Mouse (Mus musculus) frontal cortex, adult (tissue): ENCODE results near the gene Lat2.

Source experiments
- ATAC-seq: cut with Nextera tagmentation; 2 replicates; pipeline ENCODE4 v1.9.2; 2017; ENCODE audit warnings: mild to moderate bottlenecking, moderate library complexity, mixed read lengths; ENCODE audit not compliant: low TSS enrichment

Lat2 gene

DNA sequence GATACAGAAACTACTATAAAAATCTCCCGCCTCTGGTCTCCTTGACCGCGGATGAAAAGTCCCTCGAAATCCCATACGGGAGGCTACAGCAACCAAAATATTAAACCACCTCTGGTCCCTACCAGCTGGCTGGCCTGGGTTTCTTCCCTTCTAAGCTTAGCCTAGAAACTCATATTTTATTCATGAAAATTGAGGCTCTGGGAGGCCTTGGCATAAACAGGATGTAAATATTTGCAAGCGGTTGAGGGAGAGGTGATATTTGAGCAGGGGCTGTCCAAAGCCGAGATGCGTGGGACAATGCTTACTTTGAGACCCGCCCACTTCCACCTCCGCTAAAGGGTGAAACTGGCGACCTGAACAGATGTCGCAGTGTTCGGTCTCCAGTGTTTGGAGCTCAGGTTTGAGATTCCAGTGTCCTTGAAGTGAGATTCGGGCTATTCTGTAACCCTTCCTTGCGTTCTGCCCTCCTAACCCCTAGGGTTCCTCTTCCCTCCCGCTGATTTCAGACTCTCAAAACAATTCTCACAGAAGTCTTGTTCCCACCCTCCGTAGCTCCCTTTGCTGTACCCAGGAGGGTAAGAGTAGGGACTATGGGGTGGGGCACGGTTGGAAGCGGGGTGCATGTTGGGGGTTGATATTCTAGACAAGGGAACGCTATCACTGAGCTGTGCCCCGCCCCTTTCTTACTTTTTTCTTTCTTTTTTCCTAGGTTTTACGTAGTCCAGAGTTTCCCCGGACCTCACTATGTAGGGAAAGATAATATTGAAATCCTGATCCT is 42.9 kb downstream of the Lat2 start:
- ATAC-seq = peak; percentile 81

DNA sequence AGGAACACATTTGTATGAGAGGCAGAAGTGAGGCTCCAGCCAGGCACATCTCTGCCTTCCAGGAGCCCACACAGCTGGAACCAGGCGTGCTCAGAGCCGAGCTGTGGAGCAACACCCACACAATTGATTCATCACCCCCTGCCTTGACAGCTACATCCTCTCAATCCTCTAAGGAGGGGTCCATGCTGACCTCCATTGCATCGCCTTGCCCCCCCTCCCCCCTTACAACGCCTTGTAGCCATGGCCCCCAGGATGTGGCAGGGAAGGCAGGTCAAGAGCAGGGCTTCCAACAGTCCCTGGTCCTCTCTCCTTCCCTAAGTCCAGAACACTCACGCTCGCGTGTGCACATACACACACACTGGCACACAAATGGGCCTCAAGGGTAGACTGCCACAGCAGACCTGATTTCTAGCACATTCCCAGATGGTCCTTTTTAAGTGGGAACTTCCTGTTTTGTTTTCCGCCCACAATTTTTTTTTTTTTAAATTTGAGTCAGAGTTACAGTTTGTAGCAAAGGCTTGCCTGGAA is 45.8 kb downstream of the Lat2 start:
- peak; percentile 74 for ATAC-seq

DNA sequence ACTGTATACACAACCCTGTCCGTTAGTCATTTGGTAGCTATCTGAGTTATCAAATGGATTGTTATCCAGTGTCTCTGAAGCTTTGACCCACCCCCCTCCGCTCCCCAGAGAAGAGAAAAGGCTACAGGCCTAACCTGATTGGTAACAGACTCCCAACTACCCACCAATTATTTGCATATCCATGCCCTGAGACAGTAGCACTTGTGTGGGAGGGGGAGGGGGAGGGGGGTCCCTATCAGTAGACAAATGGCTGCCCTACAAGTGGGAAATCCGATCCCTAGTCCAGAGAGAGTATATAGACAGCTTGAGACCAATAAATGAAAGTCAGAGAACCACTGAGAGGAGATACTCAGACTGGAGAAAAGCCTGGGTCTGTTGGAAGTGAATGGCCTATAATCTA is 46.8 kb downstream of the Lat2 start:
- no peak for ATAC-seq

DNA sequence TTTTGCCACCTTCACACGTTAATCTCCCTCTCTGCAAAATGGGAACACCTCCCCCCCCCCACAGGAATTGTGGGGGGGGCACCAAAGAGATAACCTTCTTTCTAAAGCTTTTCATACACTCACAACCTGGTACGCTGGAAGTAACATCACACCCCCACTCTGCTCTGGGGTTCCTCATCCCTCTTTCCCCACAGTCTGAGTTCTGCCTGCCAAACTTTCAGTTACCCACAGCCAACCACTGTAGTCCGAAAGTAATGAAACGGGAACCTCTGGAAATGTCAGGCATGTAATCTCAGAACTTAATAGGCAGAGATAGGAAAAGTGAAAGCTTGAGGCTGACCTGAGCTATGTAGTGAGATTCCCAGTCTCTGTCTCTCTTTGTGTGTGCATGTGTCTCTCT is 47.4 kb downstream of the Lat2 start:
- ATAC-seq = no peak

DNA sequence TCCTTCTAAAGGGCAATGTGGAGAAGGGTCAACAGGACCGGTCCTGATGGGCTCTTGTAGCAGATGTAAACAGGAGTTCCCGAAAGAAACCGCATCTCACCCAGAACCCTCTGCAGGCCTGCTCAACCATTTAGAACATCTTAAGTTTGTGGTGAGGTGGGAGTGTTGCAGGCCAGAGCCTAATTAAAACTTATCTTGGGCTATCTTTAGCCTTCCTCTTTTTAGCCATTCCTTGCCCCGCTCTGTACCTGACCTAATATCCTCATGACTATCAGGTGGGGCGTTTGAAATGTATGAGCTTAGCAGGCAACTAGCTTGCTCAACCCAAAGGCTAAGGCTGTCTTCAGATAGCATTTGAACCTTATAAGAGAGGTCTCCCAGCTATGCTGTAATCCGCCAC is 49.1 kb downstream of the Lat2 start:
- ATAC-seq = no peak

DNA sequence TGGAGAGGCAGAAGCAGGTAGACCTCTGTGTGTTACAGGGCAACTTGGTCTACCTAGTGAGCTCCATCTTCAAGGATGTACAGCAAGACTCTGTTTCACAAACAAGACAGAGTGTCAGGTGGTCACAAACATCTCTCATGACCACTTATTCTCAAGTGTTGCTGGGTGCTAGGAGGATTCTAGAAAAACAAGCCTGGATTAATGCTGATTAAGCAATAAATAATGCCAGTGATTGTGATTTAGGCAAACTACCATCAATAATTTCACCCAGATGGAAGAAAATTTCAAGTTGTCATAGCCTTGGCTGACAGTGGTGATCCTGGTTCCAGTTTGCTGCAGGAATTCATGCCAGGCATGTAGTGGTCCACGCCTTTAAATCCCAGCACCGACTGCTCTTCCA is 50.6 kb downstream of the Lat2 start:
- ATAC-seq = no peak

DNA sequence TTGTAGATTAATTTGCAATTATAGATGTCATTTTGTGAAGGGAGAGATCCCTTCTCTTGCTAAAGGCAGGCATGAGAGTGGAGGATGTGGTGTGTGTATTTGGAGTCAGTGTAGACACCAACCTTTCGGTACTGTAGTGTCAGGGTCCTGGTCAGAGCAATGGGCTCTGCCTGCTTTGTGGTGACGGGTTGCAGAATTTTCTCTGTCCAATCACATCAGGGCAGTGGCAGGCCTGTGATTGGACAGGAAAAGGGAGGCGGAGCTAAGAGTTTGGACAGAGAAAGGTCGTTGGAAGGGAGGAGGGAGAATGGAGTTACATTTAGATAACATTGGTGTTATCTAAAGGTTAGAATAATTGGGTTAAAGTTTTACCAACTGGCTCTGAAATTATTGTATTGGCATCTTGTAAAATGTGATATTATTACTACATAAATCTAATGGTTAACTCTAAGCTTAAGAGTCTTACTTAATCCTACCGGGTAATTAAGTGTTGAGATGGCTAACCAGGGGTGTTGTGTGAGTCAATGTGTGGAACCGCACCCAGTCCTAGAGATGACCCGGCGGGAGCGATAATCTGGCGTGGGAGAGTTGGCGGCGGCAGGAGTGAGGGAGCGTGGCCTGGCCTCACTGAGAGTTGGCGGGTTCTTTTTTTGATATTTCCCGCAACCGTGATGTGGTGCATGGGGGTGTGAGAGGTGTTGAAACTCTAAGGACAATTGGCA is 54.2 kb downstream of the Lat2 start:
- no peak for ATAC-seq

DNA sequence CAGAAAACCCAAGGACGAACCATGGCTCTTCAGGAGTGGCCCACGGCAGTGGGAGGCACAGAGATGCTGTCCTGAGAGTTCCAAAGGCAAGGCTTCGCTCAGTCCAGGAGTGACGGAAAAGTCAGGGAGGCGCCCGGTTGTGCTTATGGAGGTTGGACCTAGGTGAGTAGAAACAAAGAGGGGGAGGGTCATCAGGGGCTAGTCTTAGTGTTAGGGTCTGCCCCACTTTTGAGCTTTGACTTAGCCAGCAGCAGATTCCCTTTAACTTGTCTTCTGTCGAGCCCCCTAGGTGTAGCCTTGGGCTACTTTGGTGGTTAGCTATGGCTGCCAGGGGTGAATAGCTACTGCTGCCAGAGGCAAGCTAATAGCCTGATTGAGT is 54.8 kb downstream of the Lat2 start, which contains the start of gene Syna:
Syna (minus strand) TSS at position 101 of the 379 bp plus-strand sequence.
- no peak for ATAC-seq

DNA sequence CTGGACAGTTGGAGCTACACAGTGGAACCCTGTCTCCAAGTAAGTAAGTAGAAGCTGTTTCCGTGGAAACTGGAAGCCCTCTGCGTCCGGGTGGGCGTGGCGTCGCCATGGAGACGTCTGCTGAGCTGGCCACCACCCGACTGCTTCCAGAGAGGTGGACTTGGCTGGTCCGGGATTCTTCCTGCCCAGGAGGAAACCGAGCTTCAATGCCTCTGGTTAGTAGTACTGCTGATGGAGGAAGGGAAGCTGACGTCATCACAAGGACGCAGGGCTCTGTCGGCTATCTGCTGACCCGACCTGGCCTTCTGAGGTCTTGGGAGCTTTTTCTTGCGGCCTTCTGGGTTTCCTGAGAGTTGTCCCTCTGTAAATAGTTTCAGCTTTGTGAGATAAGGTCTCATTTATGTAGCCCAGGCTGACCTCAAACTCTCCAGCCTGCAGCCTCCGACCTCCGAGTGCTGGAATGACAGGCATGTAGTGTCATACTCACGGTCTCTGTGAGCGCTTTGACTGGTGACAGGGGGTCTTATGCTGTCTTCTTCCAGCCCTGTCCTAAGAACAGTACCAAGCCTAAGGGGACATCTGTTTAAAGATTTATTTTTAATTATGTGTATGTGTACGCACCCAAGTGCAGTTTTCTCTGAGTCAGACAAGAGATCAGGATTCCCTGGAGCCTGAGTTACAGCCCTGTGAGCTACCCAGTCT is 59.2 kb downstream of the Lat2 start:
- peak; percentile 41 for ATAC-seq

DNA sequence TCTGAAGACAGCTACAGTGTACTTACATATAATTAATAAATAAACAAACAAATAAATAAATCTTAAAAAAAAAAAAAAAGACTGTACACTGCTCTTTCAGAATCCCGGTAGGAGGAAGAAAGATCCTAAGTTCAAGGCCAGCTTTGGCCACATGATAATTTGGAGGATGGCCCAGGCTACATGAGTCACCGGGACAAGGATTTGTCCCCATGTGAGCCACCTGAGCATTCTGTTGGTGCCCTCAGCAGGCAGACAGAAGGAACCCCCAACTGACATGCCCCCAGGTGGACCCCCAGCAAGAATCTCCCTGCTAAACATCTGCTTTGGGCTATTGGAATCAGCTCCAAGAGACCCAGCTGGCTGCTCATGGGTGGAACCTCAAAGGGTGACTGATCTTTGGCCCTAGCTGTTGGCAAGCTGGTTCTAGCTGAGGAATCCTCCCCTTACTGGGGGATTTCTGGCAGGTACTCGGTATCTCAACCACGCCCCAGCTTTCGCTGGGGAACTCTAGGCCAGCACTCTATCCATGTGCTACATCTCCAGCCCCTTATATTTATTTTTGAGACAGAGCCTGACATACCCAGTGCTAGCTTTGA is 60.8 kb downstream of the Lat2 start:
- no peak for ATAC-seq

DNA sequence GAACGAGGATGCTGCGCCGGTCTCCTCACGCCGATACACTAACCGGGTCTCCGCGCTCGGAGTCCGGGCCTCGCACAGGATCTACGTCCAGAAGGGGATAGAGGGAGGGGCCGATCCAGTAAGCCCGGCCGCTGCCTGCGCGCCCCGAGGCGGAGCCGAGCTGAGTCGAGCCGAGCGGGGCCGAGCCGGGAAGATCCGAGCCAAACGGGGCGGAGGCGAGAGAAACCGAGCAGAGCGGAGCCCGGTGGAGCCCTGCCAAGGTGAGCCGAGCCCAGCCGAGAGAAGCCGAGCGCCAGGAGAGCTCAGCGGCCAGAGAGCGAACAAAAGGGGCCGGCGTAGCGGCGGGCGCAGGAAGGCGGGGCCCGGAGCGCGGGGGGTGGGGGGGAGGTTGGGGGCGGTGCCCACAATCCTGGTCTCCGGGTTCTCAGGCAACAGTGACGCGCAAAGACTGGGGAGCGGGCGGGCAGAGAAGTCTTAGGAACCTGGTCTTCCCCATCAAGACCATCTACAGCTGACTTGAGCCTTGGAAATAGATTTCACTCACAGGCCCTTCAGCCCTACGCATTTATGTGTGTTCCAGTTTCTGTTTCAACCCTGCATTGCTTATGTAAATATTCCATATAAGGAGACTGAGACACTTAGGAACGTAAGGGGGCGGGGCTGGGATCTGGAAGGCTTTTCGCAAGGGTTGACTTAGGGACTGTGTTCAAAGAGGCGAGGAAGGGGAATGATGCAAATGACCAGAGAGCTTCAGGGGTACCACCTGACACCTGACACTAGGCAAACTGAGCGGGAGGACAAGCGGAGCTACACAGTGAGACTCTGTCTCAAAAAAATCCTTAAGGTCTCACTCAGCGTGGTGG is 62.5 kb downstream of the Lat2 start, which contains the start of gene Clip2:
Clip2 (minus strand) TSS at position 325 of the 863 bp plus-strand sequence.
- ATAC-seq = peak; percentile 76

DNA sequence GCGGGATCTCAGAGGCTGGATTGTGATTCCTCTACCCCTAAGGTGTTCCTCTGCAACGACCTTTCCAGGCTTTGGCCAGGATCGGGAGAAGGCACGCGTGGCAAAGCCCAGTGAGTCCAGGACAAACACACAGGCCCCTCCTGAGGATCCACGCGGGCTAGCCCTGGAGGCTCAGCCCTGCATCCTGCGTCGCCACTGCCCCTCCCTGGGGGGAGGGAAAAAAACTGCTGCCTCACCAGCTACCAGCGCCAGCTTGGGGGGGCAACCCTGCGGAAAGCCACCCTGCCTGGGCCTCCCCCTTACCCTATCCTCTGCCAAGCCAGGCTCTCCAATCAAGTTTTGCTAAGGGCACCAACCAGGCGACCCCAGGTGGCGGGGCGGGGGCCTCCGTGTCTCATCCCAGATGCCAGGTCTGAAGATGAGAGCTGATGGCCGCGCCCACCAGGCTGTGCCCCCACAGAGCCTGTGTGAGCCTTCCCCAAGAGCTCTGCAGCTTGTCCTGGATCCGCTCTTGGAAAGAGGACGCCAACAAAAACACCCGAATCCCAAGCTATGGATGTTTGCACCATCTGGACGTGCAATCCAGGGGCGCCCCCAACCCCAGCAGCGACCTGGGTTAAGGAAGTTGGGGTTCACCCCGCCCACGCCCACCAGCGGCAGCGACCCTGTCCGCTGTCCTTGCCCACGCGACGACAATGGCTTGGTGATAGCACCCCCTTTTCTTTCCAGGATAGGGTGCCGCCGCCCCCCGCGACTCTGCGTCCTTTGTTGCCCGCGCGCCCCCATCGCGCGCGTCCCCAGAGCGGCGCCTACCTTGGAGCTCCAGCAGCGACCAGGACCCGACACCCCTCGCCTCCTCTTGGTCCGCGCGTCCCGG is 63.4 kb downstream of the Lat2 start:
- ATAC-seq = peak; percentile 20; the same call in 1 of the 2 replicates

DNA sequence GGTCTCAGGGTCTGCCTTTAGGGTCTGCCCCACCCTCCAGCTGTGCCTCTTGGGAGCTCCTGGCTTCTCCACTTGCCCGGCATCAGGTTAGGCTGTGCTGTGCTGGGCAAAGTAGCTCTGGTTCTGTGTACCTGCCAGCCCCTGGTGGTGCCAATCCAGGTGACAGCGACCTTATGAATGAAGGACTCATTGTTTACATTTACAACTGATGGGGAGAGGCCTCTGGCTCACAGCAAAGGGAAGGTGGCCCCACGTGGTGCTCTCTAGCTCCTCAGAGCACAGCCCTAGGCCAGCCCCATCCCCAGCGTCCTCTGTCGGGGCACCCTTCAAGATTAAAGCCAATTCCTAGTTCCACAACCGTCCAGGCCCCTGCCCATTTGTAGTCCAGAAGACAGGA is 64.0 kb downstream of the Lat2 start:
- ATAC-seq = no peak
